Mouse (Mus musculus): Measurements from ENCODE around the gene Gm8765.
"Not testable (repeated sequence)": the region's sequence is repeated elsewhere in the genome, so short reads cannot be mapped to it uniquely, and the experiment has no call there.

Gm8765 gene

GRCm38 (mm10) chr13:50698012-50698411, at the start of gene Gm8765:
Gene Gm8765, plus strand, starts transcription at chr13:50698312.
- DNase-seq (ENCODE audit: low spot score): not testable (repeated sequence)

DNA sequence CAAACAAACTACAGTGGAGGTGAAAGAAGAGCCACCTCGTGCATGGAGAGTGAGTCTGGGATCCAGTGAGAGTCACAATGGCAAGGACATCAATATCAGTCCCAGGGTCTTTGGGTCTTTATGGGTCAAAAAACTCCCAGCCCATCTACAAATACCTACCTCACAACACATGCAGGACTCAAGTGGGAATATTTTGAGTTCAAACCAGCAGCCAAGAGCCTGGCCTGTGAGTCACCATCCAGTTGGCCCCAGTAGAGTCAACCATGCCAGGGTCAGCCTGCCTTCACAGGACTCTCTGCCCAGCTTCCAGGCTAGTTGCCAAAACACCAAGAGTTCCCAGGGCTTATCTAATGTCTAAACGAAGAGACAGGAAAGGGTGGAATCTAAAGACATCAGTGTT, 49.3 kb upstream of the Gm8765 start:
- DNase-seq (ENCODE audit: low spot score): not testable (repeated sequence)

DNA sequence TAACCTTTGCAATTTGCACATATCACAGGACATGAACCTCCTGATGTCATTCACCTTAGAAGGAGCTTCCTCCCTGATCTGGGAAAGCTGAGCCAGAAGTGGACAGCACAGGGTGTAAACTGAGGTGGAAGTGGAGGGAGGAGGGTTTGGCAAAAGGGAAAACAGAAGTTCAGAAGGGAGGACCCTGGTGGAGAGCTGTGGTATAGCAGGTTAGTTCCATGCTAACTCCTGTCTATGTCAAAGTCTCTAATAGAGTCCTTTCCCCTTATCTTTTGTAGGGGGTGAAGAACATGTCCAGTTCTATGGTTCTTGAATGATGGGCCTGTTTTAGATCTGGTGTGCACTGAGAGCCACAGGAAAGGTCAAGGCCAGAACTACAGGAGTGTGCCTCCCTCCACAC, 52.2 kb downstream of the Gm8765 start:
- not testable (repeated sequence) for DNase-seq (ENCODE audit: low spot score)

- no peak for DNase-seq (ENCODE audit: low spot score)
Measured at GRCm38 (mm10) chr13:50751732-50752131, 53.6 kb downstream of the Gm8765 start.

DNA sequence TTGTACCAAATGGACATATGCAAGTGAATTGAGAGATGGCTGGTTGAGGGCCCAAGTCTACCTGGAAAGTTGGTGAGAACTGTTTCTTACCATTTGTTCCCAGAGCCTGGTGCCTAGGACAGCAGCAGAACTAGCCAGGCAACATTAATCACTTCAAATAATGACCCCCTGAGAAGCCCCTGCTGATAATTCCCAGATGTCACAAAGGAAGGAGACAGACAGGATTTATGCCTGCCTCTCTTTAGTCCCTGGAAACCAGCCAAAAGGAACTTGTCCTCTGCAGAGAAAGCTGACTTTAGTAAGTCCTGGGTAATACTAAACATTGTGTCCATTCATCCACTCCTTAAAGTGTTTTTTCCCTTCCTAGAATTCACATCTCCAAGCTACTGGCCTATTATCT, 54.8 kb downstream of the Gm8765 start:
- DNase-seq (ENCODE audit: low spot score): not testable (repeated sequence)
